Mouse (Mus musculus) olfactory bulb, adult 2 months (tissue): ENCODE measurements at regions not wholly inside any gene's neighbourhood (a gene's known extent, or its start where the extent isn't known, plus 50 kb on each side); places are given as distances from the start of the nearest gene placed in this dataset.

Source experiments
- CTCF ChIP-seq: fragments of 200-500 bp; IDR thresholded peaks from 2 replicates; pipeline ENCODE4 v1.5.1; 2012; ENCODE audit warnings: low read depth, mild to moderate bottlenecking, low read length, moderate library complexity; ENCODE audit not compliant: insufficient read depth
- POLR2A ChIP-seq: fragments of 200-500 bp; IDR thresholded peaks from 2 replicates; pipeline ENCODE4 v1.6.1; 2012; ENCODE audit warnings: mild to moderate bottlenecking, low read depth, low read length, moderate library complexity; ENCODE audit not compliant: insufficient read depth

- TF ChIP-seq CTCF (no peak), POLR2A (no peak)
Observed at GRCm38 (mm10) chr9:113324489-113324888, 383.6 kb downstream of the Pdcd6ip start.
